Mouse (Mus musculus) cortical plate, adult 2 months (tissue): Measurements from ENCODE around the gene Igfbp1.

Source experiments
- CTCF ChIP-seq: fragments of 200-500 bp; IDR thresholded peaks from 2 replicates; pipeline ENCODE4 v1.5.1; 2011; ENCODE audit warnings: mild to moderate bottlenecking, control low read depth, low read length; ENCODE audit not compliant: insufficient read depth; ENCODE audit errors: extremely low read depth
- POLR2A ChIP-seq: fragments of 200-500 bp; IDR thresholded peaks from 2 replicates; pipeline ENCODE4 v1.6.1; 2011; ENCODE audit warnings: mild to moderate bottlenecking, low read length, control low read depth; ENCODE audit not compliant: insufficient read depth; ENCODE audit errors: extremely low read depth

- TF ChIP-seq POLR2A (no peak), CTCF (no peak)
Measured at GRCm38 (mm10) chr11:7195312-7195685, 2.3 kb upstream of the Igfbp1 start.
